Mouse (Mus musculus): Measurements from ENCODE around the gene Fbxl13.
"Not testable (repeated sequence)": the region's sequence is repeated elsewhere in the genome, so short reads cannot be mapped to it uniquely, and the experiment has no call there.

Fbxl13 gene

DNA sequence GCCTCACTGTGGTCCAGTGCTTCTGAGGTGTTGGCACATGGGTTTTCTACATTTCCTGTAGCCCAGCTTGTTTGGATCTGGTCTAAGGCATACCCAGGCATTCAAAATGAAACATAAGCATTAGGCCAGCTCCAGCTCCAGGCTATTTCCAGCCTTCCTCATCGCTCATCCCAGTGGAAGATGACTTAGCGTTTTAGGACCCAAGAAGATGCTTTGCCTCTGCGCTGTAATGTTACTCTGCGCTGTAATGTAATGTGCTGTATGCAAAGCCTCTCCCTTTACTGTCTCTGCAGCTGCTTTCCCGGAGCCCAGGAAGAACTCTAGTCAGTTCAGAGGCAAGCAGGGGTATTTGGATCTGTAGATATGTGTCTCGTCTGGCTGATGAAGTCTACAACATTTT is 12.6 kb upstream of the Fbxl13 start:
- CTCF ChIA-PET: interaction anchor here (1.4 kb wide), 1 partner anchor 16 kb away, joined by 3 read pairs; no protein-coding TSS in a partner anchor

DNA sequence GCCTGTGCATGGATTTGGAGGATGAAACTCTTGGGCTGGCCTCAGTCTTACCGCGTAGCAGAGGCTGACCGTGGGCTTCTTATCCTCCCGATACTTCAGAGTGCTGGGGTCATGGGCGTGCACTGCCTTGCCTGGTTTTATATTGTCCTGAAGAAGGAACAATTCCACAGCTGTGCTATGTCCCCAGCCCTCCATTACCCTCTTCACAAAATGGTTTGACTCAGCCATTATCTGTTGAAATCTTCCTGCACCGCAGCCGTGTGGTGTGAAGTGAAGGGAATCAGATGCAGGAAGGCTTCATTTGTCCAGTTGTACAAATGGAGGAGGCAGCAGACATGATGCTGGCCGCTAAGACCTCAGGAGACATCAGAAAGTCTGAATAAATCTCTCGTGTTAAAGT is 11.5 kb upstream of the Fbxl13 start:
- CTCF ChIA-PET: interaction anchor here (0.6 kb wide), 1 partner anchor 10 kb away, joined by 3 read pairs; no protein-coding TSS in a partner anchor

DNA sequence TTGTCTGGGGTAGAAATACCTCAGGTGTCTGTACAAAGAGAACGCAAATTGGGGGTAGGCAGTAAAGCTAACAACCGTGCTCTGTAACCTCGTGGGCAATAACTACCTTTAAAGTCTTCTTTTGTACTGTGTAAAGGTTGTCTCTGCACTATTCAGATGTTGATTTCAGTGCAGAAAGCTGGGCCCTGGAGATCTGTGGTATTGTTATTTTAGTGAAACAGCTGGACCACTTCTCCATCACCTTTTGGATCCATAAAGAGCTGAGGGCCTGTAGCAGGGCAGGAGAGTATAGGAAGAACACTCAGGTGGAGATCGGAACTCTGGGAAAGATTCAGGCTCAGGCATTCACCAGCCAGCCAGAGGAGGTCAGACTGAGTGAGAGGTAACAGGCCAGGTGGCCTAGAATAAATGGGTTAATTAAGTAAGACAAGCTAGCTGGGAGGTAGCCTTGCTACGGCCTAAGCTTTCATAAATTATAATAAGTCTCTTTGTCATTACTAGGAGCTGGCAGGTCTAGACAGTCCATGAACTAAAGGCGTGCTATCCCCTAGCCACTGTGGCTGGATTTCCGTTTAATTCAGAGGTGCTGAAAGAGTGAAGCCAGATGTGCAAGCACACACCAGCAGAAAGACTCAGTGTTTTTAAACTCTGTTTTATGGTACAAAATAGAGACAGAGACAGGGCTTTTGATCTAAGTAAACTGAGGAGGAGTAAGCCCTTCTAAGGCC is 6.6 kb upstream of the Fbxl13 start:
- CTCF ChIA-PET: no interaction called here

DNA sequence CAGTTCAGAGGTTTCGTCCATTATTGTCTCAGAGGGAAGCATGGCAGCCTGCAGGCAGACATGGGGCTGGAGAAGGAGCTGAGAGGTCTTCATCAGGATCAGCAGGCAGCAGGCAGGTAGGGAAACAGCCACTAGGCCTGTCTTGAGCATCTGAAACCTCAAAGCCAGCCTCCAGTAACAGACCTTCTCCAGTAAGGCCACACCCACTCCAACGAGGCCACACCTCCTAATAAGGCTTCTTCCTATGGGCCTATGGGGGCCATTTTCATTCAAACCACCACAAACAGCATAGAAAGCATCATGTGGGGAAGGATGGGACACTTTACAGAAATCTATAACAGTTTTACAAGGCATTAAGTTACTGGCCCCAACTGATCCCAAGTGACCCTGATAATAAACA is 5.3 kb upstream of the Fbxl13 start:
- CTCF ChIA-PET: no interaction called here

DNA sequence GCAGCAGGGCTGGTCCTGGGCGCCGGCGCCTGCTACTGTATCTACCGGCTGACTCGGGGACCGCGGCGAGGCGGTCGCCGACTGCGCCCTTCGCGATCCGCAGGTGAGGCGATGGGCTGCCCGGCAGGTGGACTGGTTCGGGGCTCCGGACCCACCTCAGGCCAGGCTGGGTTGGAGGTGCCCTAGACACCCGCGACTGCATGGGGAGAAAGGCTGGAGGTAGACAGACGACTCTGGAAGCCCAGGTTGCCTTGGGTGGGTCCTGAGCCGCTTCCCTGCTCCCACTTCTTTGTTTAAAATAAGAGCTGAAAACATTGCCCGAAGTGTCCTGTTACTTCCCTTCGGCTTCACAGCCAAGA is 678 bp upstream of the Fbxl13 start:
- CTCF ChIA-PET: no interaction called here

DNA sequence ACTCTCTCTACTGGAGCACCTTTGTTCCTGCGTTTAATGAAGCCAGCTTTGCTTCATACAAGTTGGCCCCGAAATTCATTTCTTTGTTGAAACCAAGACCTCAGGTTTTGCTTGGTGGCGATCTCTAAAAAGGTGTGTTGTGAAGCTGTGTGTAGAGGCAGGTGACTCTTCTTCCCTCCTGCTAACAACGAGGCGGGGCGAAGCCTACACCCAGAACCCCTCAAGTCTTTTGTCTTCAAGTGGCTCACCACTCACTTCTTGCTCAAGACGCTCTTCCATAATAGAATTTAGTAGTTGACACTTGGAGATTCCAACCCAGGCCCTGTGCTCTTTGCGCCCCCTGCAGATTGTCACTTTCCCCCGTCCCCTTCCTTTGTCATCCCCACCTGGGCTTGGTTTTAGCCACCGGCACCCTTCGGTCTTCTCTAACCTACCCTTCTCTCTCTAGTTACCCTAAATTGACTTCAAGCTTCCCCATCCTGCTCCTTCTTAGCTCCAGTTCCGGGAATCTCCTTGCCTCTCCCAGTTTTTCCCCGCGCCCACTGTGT is 469 bp downstream of the Fbxl13 start:
- CTCF ChIA-PET: no interaction called here

DNA sequence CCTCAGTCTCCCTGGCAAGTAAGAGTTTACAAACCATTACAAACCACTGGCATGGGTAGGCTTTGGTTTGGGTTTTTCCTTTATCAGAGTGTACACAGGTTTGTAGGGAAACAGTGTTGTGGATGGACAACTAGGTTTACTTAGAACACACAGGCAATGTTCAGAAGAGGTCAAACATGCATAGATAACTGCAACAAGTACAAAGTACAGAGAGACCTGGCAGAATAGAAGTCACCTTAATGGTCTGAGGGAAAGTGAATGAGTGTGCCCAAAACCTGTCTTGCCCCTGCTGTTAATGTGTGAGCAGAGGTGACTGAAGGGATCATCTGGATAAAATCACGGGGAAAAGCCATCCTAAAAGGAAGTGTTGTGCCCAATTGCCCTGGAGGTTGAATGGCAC is 1.8 kb downstream of the Fbxl13 start:
- CTCF ChIA-PET: interaction anchor here (0.6 kb wide), 1 partner anchor 382 kb away, joined by 3 read pairs; no protein-coding TSS in a partner anchor

DNA sequence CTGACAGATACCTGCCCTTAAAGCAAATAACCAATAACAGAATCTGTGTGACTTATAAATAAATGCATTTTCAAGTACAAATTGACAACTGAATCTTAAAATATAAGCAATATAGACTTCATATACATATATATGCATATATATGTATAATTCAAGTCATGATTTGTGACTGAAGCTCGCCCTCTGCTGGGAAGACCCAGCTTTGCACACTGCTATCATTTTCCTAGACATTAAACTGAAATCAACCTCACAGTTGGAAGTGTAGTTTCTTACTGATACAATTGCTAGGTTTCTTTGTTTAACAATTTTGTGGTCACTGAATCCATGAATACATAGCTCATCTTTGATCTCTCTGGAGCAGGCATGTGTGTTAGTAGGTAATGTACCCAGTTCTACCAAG is 4.5 kb downstream of the Fbxl13 start:
- CTCF ChIA-PET: interaction anchor here (1.5 kb wide), 1 partner anchor 378 kb away, joined by 5 read pairs; no protein-coding TSS in a partner anchor

DNA sequence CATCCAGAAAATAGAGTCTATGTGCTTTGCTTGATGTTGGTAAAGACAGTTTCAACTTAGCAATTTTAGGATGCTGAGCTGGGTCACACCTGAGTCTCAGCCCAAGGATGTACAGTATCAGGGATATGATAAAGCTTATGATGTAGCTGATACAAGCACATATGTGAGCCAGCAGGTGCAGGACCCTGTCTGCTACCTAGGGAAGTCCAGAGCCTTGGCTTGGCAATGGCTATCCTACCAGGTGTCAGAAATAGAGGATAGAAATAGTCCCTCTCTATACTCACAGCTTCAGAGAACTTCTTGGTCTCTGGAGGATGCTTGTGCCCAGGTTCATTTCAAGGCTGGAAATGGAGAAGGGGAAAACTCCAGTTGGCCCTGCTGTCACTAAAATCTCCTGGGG is 19.5 kb downstream of the Fbxl13 start:
- CTCF ChIA-PET: no interaction called here

DNA sequence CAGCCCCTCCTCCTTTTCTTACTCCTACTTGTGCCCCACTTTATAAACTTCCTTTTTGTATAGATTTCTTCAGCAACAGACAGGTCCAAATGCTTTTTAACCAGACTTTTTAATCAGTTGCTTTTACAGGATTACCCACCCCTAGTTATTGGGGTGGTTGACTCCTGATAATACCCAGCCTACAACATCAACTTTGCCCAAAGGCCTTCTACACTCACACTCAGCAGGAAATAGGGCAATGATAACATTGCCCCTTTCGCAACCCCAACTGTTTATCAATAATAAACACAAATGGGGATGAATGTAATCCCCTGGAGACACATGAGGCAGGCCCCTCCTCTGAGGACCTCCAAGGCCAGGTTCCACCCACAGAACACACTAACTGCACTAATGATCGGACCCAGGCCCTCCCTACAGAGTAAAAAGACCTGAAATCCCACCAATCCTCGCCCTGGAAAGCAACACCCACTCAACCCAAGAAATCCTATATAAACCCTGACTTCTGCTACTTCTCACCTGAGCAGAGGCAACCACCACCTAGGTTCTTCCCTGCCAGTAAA is 28.9 kb downstream of the Fbxl13 start:
- CTCF ChIA-PET: no interaction called here

DNA sequence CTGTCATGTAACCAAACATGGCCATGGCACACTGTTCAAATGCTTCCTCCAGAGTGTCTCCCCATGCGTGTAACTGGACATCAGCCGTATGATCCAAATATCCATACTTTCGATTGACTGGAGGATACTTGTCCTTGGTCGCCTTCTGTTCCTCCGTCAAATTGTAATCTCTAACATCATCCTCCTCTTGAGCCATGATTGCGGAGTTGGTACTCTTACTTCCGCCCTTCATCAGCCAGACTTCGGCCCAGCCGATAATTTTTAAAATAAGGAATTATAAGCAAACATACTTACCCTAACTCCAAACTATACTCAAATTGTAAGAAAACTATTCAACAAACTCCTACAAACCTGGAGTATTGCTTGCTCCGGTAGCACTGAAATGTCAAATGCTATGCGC is 31.1 kb downstream of the Fbxl13 start:
- CTCF ChIA-PET: not testable (repeated sequence)

DNA sequence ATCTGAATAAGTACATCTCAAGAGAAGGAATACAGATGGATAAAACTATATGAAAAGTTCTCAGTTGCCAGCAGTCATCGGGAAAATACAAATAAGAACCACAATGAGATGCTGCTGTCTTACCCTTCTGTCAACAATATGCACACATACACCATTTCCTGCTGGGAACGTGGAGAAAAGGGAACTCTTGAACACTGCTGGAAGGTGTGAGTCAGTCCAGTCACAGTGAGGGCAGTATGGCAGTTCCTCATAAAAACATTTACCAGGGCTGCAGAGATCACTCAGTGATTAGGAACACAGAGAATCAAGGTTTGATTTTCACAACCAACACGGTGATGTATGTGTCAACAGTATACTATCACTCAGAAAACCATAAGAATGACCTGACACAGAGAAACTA is 34.4 kb downstream of the Fbxl13 start:
- CTCF ChIA-PET: no interaction called here

DNA sequence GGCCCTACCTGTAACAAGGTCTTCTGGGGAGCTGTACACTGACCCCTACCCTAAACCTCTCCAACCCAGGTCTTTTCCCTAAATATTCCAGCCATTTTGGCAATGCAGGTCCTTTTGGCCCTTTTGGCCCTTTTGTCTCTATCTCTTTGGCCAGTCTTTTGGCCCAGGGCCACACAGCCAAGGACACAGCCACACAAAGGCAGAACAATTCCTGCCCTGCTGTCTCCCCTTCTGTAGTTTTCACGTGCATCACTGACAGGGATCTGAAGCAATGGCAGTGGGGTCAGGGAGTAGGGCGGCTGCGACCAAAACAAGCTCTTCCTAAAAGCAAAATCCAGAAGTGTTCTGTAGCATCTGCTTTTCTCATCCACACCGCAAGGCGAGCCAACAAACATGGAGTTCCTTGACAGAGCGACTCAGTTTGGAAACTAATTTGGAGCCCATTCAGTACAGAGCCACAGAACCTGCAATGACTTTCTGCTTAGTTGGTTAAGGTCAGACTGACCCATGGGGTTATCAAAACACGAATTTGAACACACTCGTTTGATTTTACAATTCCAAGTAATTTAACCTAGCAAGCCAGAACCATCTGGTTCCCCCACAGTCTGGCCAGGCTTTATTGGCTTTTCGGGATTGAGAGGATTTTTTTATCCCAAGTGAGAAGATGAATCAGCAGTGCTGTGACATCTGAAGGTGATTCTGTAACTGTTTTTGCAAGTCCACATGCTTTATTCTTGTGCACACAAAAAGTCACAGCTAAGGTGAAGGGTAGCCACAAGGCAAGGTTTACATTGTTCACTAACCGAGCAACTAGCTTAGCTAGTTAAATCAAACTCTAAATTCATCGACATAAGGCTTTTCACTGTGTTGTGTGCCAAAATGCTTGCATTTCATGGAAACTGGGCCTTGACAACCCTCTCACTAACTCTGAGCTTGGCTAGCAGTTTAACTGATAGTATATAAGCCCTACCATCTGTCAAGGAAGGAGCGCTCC is 36.8 kb downstream of the Fbxl13 start:
- CTCF ChIA-PET: no interaction called here

DNA sequence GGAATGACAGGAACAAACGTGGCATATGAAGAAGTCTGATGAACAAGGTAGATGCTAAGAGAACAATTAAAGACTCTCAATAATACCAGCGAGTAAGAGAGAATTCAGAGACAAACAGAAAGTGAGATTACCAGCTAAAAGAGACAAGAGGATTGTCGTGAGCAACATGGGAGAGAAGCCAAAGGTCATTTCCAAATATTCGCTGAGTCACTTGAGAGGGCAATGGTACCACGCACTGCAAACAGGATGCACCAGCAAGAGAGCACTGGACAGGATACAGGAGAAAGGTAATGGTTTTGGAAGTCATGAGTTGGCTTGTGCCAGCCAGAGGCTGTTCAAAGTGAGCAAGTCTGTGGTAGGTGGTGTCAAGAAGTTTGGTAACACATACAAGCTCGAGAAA is 39.5 kb downstream of the Fbxl13 start:
- CTCF ChIA-PET: no interaction called here

DNA sequence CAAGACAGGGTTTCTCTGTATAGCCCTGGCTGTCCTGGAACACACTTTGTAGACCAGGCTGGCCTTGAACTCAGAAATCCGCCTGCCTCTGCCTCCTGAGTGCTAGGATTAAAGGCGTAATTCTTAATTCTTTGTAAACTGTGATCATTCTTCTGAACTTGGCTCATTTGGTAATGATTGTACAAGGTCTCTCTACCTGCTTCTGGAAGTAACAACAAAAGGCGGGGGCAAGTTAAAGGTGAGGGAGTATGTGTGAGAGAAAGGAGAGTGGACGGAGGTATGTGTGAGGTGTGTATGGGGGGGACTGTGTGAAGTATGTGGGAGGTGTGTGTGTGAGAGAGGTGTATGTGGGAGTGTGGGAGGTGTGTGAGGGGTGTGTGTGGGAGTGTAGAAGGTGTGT is 45.5 kb downstream of the Fbxl13 start:
- CTCF ChIA-PET: no interaction called here

DNA sequence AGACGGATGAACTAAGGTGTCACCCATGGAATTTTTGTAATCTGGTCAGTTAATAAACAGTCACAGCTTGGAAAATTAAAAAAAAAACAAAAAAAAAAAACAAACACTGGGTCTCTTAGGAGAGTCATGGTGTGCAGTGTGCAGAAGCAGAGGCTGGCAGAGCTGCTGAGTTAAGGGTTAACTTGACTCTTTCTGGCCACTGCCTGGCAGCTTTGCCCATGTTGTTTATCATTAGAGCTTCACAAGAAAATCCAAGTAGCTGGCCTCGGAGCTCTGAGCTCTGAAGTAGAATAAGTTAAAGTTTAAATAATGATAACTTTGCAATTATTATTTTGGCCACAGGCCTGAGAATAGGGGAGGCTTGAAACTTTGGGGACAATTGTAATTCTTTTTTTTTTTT is 45.9 kb downstream of the Fbxl13 start:
- CTCF ChIA-PET: not testable (repeated sequence)

DNA sequence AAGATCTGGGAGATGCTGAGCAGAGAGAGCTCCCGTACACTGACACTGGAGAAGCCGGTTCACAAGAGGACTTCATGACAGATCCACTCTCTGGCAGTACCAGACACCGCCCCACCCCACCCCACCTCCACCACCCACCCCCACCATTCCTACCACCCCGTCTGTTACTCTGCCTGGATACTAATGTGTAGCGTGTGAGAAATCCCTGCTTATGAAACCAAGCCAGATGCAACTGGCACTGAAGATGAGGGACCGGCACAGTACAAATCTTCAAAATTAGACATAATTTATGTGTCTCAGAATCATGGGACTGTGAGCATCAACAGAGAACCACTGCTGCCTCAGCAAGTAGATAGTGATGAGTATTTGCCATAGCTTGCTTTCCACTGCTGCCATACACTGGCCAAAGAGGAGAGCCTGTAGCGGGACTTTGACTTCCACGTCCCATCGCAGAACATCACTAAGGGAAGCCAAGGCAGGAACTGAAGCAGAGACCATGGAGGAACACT is 52.2 kb downstream of the Fbxl13 start:
- CTCF ChIA-PET: no interaction called here

DNA sequence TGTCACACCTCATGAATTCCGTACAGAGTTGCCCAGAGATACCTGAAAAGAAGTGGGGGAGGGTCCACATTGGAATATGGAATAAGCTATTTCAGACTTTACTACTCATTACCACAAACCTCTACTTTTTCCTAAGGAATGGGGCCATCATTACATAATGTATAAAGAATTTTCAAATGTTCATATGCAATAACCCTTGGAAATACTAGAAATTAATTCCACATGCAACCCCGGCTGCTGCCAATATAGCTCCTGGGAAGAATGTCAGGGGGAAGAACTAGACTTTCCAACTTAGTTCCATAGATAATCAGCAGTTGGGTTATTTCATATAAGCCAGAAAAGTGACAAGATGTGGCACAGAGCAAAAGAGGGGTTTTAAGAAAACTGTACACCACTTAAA is 53.3 kb downstream of the Fbxl13 start:
- CTCF ChIA-PET: no interaction called here

DNA sequence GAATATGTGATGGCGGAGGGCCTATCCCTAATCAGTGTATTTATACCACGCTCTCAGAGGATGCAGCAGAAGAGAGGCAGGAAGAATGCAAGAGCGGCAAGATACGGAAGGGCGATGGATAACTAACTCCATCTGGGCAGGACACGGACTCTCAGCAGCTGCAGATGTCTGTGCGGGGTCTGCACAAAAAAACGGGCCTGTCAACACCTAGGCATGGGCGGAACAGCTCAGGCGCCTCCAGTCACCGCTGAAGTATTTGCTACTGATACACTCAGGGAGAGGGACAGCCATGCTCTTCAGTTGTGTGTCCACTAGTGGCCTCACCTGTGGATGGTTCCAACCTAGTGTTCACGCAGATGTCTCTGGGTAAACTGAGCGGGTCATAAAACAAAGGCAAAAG is 57.2 kb downstream of the Fbxl13 start:
- CTCF ChIA-PET: no interaction called here

DNA sequence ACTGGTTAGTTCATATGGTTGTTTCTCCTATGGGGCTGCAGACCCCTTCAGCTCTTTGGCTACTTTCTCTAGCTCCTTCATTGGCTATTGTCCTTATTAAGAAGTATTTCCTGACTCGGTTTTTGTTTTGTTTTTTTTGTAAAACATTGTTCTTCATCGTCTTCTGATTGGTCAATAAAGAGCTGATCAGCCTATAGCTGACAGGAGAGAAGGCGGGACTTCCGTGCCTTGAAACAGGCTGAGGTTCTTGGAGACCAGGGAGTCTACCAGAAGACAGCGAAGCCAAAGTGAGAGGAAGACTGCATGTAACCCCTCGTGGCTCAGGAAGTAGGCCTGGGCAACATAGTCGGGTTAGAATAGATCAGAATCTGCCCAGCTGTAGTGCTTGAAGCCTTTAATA is 57.8 kb downstream of the Fbxl13 start:
- CTCF ChIA-PET: interaction anchor here (0.5 kb wide), 1 partner anchor 92 kb away, joined by 4 read pairs; no protein-coding TSS in a partner anchor

DNA sequence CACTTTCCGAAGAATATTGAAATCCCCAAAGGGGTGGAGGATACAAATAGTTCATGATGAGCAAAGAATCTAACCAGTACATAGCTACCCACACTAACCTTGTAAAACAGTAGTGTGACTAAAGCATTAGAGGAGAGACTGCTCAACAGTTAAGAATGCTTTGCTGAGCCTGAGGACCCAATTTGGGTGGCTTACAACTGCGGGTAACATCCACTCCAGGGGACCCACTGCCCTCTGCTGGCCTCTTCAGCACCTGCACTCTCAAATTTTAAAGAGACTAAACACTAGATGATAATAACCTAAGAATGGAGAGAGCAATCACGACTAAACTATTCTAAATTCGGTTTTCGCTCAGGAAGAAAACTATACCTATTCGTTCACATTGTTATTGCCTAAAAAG is 58.7 kb downstream of the Fbxl13 start:
- CTCF ChIA-PET: no interaction called here

DNA sequence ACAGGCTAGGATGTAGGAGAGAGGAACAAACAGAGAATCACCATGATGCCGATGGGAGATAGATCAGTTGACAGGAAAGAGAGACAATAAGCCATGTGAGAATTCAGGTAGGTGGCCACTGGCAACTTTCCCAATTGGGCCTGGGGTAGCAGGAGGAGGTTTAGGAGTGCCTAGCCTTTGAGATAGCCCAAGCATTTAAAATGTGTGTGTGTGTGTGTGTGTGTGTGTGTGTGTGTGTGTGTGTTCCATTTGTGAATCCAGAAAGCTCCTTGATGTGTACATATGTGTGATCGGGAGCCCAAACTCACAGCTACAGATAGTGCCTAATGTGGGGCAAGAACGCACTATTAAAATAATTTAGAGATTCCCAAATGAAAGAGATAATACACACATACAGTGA is 67.3 kb downstream of the Fbxl13 start:
- CTCF ChIA-PET: no interaction called here

All from spleen, embryonic (tissue).